Mouse (Mus musculus) embryonic facial prominence, embryonic 15.5 days (tissue): ENCODE data around the gene Chchd6. TPM values are rescaled to one million over a fixed set of nuclear protein-coding genes. Genes with fewer than 3 reads are reported as not detected.
A peak's percentile ranks its signal among the peaks of the same experiment; 100 is the strongest.

Experiments
- ATAC-seq: fragments of 200-750 bp; cut with Nextera tagmentation; 2 replicates; pipeline ENCODE4 v1.8.0; 2017; ENCODE audit warnings: low read depth, moderate TSS enrichment; ENCODE audit not compliant: insufficient number of reproducible peaks, low FRiP score, low TSS enrichment
- H3K27ac ChIP-seq: fragments of 300-500 bp; sonication (generic); replicated peaks from 2 replicates; pipeline ENCODE4 v1.5.1; 2015; ENCODE audit warnings: mild to moderate bottlenecking, inconsistent platforms
- H3K27me3 ChIP-seq: fragments of 300-500 bp; sonication (generic); 2 replicates; pipeline ENCODE4 v1.6.1; 2015; ENCODE audit warnings: inconsistent platforms
- H3K36me3 ChIP-seq: fragments of 300-500 bp; sonication (generic); 2 replicates; pipeline ENCODE4 v1.6.1; 2015; ENCODE audit warnings: mild to moderate bottlenecking, inconsistent platforms
- H3K4me1 ChIP-seq: fragments of 300-500 bp; sonication (generic); 2 replicates; pipeline ENCODE4 v1.6.1; 2015; ENCODE audit warnings: inconsistent platforms
- H3K4me2 ChIP-seq: fragments of 300-500 bp; sonication (generic); replicated peaks from 2 replicates; pipeline ENCODE4 v1.6.1; 2015; ENCODE audit warnings: mild to moderate bottlenecking, inconsistent platforms
- H3K4me3 ChIP-seq: fragments of 300-500 bp; sonication (generic); replicated peaks from 2 replicates; pipeline ENCODE4 v1.5.1; 2015; ENCODE audit warnings: mild to moderate bottlenecking, inconsistent platforms
- H3K9ac ChIP-seq: fragments of 300-500 bp; sonication (generic); 2 replicates; pipeline ENCODE4 v1.6.1; 2015; ENCODE audit warnings: inconsistent platforms
- H3K9me3 ChIP-seq: fragments of 300-500 bp; sonication (generic); replicated peaks from 2 replicates; pipeline ENCODE4 v1.6.1; 2016; ENCODE audit warnings: inconsistent platforms
- WGBS: fragments of 180-500 bp; shearing (Covaris S2); methylation state at CpG from one replicate; pipeline ENCODE4 v1.1.7; 2015; 5-methylcytosine and 5-hydroxymethylcytosine counted together
- polyA plus RNA-seq: library from polyadenylated mRNA; unstranded; fragments of >200 nt; fragmentation: Nextera tagmentation; extraction: Ambion mirVana; gene quantifications from 2 replicates; pipeline ENCODE4 v1.2.1, GENCODE M21; 2015

Gene Chchd6
- polyA plus RNA-seq, 1 experiment from 2014 or later = 64.9 TPM

GRCm38 (mm10) chr6:89341981-89342380 lies 253.5 kb downstream of the Chchd6 start:
- Histone ChIP-seq H3K27me3 (no peaks in the 10 kb centered on the region), H3K4me2 (no peak overlapping the region), H3K4me3 (no peak overlapping the region), H3K9ac (no peak overlapping the region), H3K27ac (no peak overlapping the region), H3K4me1 (peaks cover 32% of the 10 kb centered on the region), H3K36me3 (peaks cover 69% of the 10 kb centered on the region), H3K9me3 (no peaks in the 10 kb centered on the region)
- ATAC-seq = no peak
- WGBS = 83% methylated on average over 4 of the region's 4 CpGs

- Histone ChIP-seq H3K4me2 (no peak overlapping the region), H3K4me1 (peaks cover 11% of the 10 kb centered on the region), H3K4me3 (no peak overlapping the region), H3K27me3 (no peaks in the 10 kb centered on the region), H3K36me3 (peaks cover 92% of the 10 kb centered on the region), H3K27ac (no peak overlapping the region), H3K9me3 (no peaks in the 10 kb centered on the region), H3K9ac (no peak overlapping the region)
- ATAC-seq = no peak
- WGBS = 70% methylated on average over 2 of the region's 2 CpGs
These were observed 256.0 kb downstream of the Chchd6 start for GRCm38 (mm10) chr6:89339447-89339846.

GRCm38 (mm10) chr6:89338733-89339132 lies 256.7 kb downstream of the Chchd6 start:
- H3K9me3 ChIP-seq = no peaks in the 10 kb centered on the region
- H3K27me3 ChIP-seq = no peaks in the 10 kb centered on the region
- no peak for ATAC-seq
- H3K36me3 ChIP-seq = peaks cover 97% of the 10 kb centered on the region
- H3K4me3 ChIP-seq = no peak overlapping the region
- H3K4me1 ChIP-seq = peaks cover 4% of the 10 kb centered on the region
- 92% methylated on average over 8 of the region's 8 CpGs for WGBS
- H3K9ac ChIP-seq = no peak overlapping the region
- no peak overlapping the region for H3K4me2 ChIP-seq
- H3K27ac ChIP-seq = no peak overlapping the region

GRCm38 (mm10) chr6:89337574-89337973 lies 257.9 kb downstream of the Chchd6 start:
- ATAC-seq = 0 out of 2 replicates have a peak, but pooled peaks have one; percentile 27
- no peak overlapping the region for H3K27ac ChIP-seq
- H3K9me3 ChIP-seq = no peaks in the 10 kb centered on the region
- H3K4me2 ChIP-seq = no peak overlapping the region
- no peaks in the 10 kb centered on the region for H3K27me3 ChIP-seq
- no peaks in the 10 kb centered on the region for H3K4me1 ChIP-seq
- H3K9ac ChIP-seq = no peak overlapping the region
- WGBS = 88% methylated on average over 9 of the region's 9 CpGs
- no peak overlapping the region for H3K4me3 ChIP-seq
- peaks cover 99% of the 10 kb centered on the region for H3K36me3 ChIP-seq

GRCm38 (mm10) chr6:89333964-89334702 lies 261.3 kb downstream of the Chchd6 start:
- H3K27ac ChIP-seq = no peak overlapping the region
- 81% methylated on average over 12 of the region's 12 CpGs for WGBS
- no peak overlapping the region for H3K9ac ChIP-seq
- no peak for ATAC-seq
- H3K4me3 ChIP-seq = no peak overlapping the region
- peaks cover 98% of the 10 kb centered on the region for H3K36me3 ChIP-seq
- no peaks in the 10 kb centered on the region for H3K27me3 ChIP-seq
- H3K9me3 ChIP-seq = no peaks in the 10 kb centered on the region
- H3K4me1 ChIP-seq = no peaks in the 10 kb centered on the region
- H3K4me2 ChIP-seq = no peak overlapping the region

Other genes starting within 250 kb of the Chchd6 start
- gene Plxna1, start 233.0 kb downstream of the Chchd6 start, polyA plus RNA-seq = 31.7 and 33.2 TPM in 2 replicates
- gene Txnrd3, start 48.3 kb upstream of the Chchd6 start, polyA plus RNA-seq = 8.4 and 9.3 TPM in 2 replicates
- not detected in 2 replicates for gene Vmn1r40, start 111.9 kb upstream of the Chchd6 start, polyA plus RNA-seq
- gene Vmn1r41, start 145.1 kb upstream of the Chchd6 start, polyA plus RNA-seq = not detected in 2 replicates